Mouse (Mus musculus): ENCODE results near the gene Myadml2.

DNA sequence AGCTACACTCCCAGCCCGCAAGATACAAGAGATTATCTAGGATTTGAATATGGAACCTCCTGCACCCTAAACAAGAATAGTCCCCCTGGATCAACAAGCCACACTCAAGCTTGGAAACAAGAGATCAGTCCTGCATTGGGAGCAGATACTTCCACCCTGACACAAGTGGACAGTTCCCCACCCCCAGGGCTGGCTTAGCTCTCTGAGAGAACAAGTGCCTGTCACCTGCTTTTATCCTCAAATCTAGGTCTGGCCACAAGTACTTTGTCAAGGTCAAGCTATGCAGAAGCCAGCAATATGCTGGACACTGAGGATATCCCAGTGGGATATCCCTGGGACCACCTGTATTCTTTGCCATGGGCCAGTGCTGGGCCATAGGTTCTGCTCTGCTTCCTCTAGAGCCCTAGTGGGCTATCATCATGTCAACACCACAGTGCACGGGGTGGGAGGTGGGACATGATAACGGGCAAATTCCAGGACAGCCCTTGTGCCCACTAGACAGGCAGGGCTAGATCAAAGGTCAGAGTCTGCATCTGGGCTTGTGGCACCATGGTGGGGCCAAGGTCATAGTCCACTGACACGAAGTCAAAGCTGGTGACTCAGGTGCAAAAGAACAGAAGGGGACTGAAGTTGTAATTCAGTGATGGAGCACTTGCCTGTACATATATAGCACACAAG lies 31.2 kb downstream of the Myadml2 start:
- TF ChIP-seq CHD2 (IDR thresholded peaks at IDR 0.05; ENCODE audit: low read length) (no peak), GATA1 (IDR thresholded peaks at IDR 0.05; ENCODE audit: low read depth, low read length) (no peak)

Data from MEL (cell line).